Mouse (Mus musculus) forebrain, embryonic 14.5 days (tissue): ENCODE measurements around the gene Zfp13. TPM values are rescaled to one million over a fixed set of nuclear protein-coding genes. Genes with fewer than 3 reads are reported as not detected.

Experiments
- ATAC-seq: fragments of 200-750 bp; cut with Nextera tagmentation; 2 replicates; pipeline ENCODE4 v1.8.0; 2017; ENCODE audit warnings: mild to moderate bottlenecking, moderate library complexity
- DNase-seq: peaks from one replicate; pipeline ENCODE4 v3.0.0-alpha.2; 2015; ENCODE audit warnings: low spot score
- H3K27ac ChIP-seq: fragments of 300-500 bp; sonication (generic); 2 replicates; pipeline ENCODE4 v1.5.1; 2014; ENCODE audit warnings: low read depth, mild to moderate bottlenecking, control low read depth, low read length, moderate library complexity
- H3K27me3 ChIP-seq: fragments of 300-500 bp; sonication (generic); replicated peaks from 2 replicates; pipeline ENCODE4 v1.6.1; 2014; ENCODE audit warnings: low read length, control low read depth, mixed read lengths; ENCODE audit not compliant: control insufficient read depth, insufficient read depth
- H3K36me3 ChIP-seq: fragments of 300-500 bp; sonication (generic); 2 replicates; pipeline ENCODE4 v1.6.1; 2014; ENCODE audit warnings: low read length, control low read depth; ENCODE audit not compliant: control insufficient read depth, insufficient read depth
- H3K4me1 ChIP-seq: fragments of 300-500 bp; sonication (generic); 2 replicates; pipeline ENCODE4 v1.6.1; 2014; ENCODE audit warnings: antibody characterized with exemption, low read length, control low read depth; ENCODE audit not compliant: control insufficient read depth, insufficient read depth
- H3K4me2 ChIP-seq: fragments of 300-500 bp; sonication (generic); 2 replicates; pipeline ENCODE4 v1.6.1; 2014; ENCODE audit warnings: mild to moderate bottlenecking, control low read depth, low read length
- H3K4me3 ChIP-seq: fragments of 300-500 bp; sonication (generic); 2 replicates; pipeline ENCODE4 v1.5.1; 2014; ENCODE audit warnings: low read depth, low read length, control low read depth
- H3K9ac ChIP-seq: fragments of 300-500 bp; sonication (generic); 2 replicates; pipeline ENCODE4 v1.6.1; 2014; ENCODE audit warnings: mild to moderate bottlenecking, low read length, control low read depth, moderate library complexity
- H3K9me3 ChIP-seq: fragments of 300-500 bp; sonication (generic); replicated peaks from 2 replicates; pipeline ENCODE4 v1.6.1; 2016; ENCODE audit warnings: low read length, control low read depth, mixed read lengths; ENCODE audit not compliant: control insufficient read depth
- WGBS: fragments of 180-500 bp; shearing (Covaris S2); extraction: QIAGEN DNeasy Blood & Tissue Kit; methylation state at CpG from one replicate; pipeline ENCODE4 v1.1.7; 2014; 5-methylcytosine and 5-hydroxymethylcytosine counted together
- polyA plus RNA-seq: library from polyadenylated mRNA; unstranded; fragments of >200 nt; fragmentation: Nextera tagmentation; extraction: Ambion mirVana; gene quantifications from 2 replicates; pipeline ENCODE4 v1.2.1, GENCODE M21; 2014

Zfp13 gene
- polyA plus RNA-seq, 1 experiment from 2014 or later, result 24.1 TPM

DNA sequence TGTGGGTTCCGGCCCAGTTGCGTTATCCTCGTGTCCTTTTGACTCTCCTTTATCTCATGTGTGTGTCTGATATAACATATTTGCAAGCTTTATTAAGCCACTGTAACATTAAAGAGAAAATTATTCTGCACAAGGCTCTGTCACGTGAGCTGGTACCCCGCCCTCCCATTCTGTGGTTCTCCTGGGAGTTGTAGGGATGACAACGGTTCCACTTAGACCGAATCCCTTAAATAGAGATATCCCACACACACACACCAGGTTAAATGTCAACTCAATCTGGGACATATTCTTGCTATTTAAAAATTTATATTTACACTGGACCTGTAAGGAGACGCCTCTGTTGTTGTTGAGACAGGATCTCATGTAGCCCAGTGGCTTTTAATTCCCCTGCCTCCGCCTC, 49.8 kb downstream of the Zfp13 start:
- peak; percentile 56 for DNase-seq
- WGBS, result 3% methylated on average over 9 of the region's 9 CpGs
- Histone ChIP-seq H3K4me2 (peak overlapping the region; percentile 74), H3K9me3 (no peaks in the 10 kb centered on the region), H3K27me3 (no peaks in the 10 kb centered on the region), H3K9ac (peak overlapping the region; percentile 51), H3K4me3 (peak overlapping the region; percentile 60), H3K4me1 (peaks cover 4% of the 10 kb centered on the region; the same call in 1 of the 2 replicates), H3K27ac (no peak overlapping the region), H3K36me3 (0 out of 2 replicates have a peak, but pooled peaks cover under 1% of the 10 kb centered on the region)
- ATAC-seq, result no peak; the same call in 1 of the 2 replicates

DNA sequence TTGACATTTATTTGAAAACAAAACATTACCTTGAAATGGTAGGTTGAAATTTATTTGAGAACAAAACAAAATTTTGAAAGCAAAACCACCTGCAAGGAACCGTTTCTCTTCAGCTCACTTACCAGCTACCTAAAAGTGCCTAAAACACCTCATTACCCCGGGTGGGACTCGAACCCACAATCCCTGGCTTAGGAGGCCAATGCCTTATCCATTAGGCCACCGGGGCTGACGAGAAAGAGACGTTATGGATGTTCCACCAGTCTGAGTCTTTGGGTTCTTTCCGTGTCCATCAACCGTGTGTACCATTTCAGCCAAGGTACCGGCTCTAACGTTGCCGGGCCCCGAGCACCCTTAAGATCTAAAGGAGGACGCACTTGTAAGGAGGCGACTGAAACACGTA, 50.7 kb downstream of the Zfp13 start:
- H3K9ac ChIP-seq, result peak overlapping the region; percentile 51
- no peak overlapping the region for H3K27ac ChIP-seq

DNA sequence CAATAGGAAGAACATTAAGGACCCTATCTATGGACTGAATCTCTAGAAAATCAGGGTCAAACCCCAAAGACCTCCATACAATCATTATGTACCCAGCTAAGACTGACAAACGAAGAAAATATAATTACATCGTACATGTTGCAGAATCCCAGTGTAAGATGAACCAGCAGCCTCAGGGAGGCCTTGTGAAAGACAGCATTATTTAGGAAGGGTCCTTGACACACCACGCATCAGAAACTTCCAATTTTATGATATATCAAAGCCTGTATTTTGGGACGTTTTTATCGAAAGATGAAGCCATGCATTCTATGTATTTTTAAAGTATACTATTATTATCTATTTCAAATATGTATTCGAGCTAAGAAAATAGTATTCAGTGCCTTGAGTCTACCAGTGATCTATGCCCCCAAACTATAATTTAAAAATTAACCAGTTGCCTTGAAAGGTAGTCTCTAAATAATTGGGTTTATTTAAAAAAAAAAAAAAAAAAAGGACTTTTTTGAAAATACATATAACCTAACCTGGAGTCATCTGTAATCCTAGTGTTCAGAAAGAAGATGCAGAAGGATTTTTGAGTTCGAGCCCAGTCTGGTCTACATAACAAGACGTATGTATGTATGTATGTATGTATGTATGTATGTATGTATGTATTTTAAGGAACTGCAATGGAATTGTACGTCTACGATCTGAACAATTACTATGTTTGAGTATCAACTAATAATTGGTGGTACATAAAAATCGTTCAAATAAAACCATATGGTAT, 51.4 kb downstream of the Zfp13 start:
- no peak overlapping the region for H3K9ac ChIP-seq
- no peaks in the 10 kb centered on the region for H3K9me3 ChIP-seq
- no peak overlapping the region for H3K27ac ChIP-seq
- ATAC-seq, result no peak
- no peak for DNase-seq
- no peak overlapping the region for H3K4me3 ChIP-seq
- no peaks in the 10 kb centered on the region for H3K27me3 ChIP-seq
- 54% methylated on average over 11 of the region's 11 CpGs for WGBS
- 0 out of 2 replicates have a peak overlapping the region, but pooled peaks have one; percentile 74 for H3K4me2 ChIP-seq
- H3K36me3 ChIP-seq, result no peaks in the 10 kb centered on the region
- H3K4me1 ChIP-seq, result peaks cover 4% of the 10 kb centered on the region; the same call in 1 of the 2 replicates

More for the DNA sequence above, 50.7 kb downstream of the Zfp13 start:
- peak overlapping the region; percentile 74 for H3K4me2 ChIP-seq
- no peaks in the 10 kb centered on the region for H3K36me3 ChIP-seq
- H3K4me1 ChIP-seq, result peaks cover 4% of the 10 kb centered on the region; the same call in 1 of the 2 replicates
- H3K4me3 ChIP-seq, result peak overlapping the region; percentile 60
- peak; percentile 19; the same call in 1 of the 2 replicates for ATAC-seq
- DNase-seq, result peak; percentile 91
- no peaks in the 10 kb centered on the region for H3K27me3 ChIP-seq
- H3K9me3 ChIP-seq, result no peaks in the 10 kb centered on the region
- 2% methylated on average over 15 of the region's 15 CpGs for WGBS

DNA sequence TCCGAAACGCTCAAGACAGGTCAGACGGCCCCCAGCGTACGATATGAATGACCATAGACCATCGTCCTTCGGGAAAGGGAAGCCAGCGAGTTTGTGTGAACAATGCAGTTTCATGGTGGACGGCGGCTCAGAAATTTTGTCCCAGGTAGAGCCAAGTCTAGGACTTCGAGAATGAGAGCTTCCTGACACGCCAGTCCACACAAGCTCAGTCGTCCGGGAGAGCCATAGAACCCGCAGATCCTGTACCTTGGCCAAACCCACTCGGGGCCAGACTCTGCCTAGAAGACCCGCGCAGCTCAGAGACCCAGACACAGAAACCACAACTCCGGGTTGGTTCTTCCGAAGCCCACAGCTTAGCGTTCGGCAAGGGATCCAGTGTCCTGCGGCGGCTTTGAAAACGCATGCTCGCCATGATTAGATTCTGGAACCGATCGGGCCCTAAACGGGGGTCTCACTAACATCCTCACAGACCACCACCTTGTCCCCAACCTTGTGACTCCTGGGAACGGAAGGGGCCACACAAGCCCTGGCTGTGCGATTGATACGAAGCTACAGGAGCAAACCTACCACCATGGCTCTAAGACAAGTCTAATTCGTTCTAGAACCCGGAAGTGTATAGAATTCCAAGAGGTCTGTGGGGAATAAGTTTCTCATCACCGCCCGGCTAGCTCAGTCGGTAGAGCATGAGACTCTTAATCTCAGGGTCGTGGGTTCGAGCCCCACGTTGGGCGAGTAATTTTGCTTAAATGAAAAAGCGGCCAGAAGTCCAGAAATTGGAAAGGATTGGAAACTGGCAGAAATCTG, 52.4 kb downstream of the Zfp13 start:
- Histone ChIP-seq H3K4me3 (peak overlapping the region; percentile 56), H3K27me3 (0 out of 2 replicates have a peak, but pooled peaks cover under 1% of the 10 kb centered on the region), H3K9ac (peak overlapping the region; percentile 53), H3K36me3 (no peaks in the 10 kb centered on the region), H3K27ac (0 out of 2 replicates have a peak overlapping the region, but pooled peaks have one; percentile 27), H3K4me2 (peak overlapping the region; percentile 56), H3K9me3 (no peaks in the 10 kb centered on the region), H3K4me1 (peaks cover 4% of the 10 kb centered on the region; the same call in 1 of the 2 replicates)
- ATAC-seq (peak; percentile 32), DNase-seq (peak; percentile 92)
- WGBS, result under 1% methylated on average over 42 of the region's 42 CpGs

DNA sequence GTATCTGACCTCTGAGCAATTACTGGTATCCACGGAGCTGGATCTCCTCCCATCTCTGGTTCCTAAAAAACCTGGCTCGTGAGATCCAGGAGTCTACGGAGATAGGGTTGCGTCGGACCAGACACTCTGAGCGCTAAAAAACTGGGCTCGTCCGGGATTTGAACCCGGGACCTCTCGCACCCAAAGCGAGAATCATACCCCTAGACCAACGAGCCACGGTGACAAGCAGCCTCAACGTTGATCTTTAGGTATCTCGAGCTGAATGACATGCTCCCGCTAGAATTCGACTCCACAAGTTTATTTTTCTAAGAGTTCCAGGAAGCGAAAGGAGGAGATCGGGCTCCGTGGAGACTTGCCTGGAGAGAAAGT, 53.0 kb downstream of the Zfp13 start:
- Histone ChIP-seq H3K9me3 (no peaks in the 10 kb centered on the region), H3K36me3 (no peaks in the 10 kb centered on the region), H3K4me2 (peak overlapping the region; percentile 56), H3K4me1 (peaks cover 4% of the 10 kb centered on the region; the same call in 1 of the 2 replicates), H3K4me3 (peak overlapping the region; percentile 56), H3K9ac (peak overlapping the region; percentile 53), H3K27ac (no peak overlapping the region), H3K27me3 (0 out of 2 replicates have a peak, but pooled peaks cover 3% of the 10 kb centered on the region)
- ATAC-seq, result peak; percentile 32; the same call in 1 of the 2 replicates
- WGBS, result 1% methylated on average over 20 of the region's 20 CpGs
- DNase-seq, result peak; percentile 86

DNA sequence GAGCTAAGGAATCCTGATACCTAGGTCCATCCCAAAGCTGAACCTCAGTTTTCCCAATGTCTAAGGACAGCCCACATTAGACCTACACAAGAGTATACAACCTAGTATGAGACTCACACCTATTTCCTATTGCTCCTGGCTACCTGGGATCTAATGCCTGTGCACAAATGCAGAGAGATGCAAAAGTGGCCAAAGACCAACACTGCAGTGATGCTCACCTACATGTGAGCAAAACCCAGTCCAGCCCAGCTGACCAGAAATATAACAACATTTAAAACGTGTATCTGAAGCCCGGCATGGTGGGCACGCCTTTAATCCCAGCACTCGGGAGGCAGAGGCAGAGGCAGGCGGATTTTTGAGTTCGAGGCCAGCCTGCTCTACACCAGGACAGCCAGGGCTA, 53.4 kb downstream of the Zfp13 start:
- ATAC-seq, result no peak
- Histone ChIP-seq H3K4me3 (peak overlapping the region; percentile 56; the same call in 1 of the 2 replicates), H3K4me1 (no peaks in the 10 kb centered on the region), H3K4me2 (peak overlapping the region; percentile 56; the same call in 1 of the 2 replicates), H3K9ac (no peak overlapping the region), H3K27me3 (0 out of 2 replicates have a peak, but pooled peaks cover 3% of the 10 kb centered on the region), H3K27ac (no peak overlapping the region), H3K9me3 (no peaks in the 10 kb centered on the region), H3K36me3 (no peaks in the 10 kb centered on the region)
- WGBS, result 11% methylated on average over 6 of the region's 6 CpGs
- DNase-seq, result no peak

DNA sequence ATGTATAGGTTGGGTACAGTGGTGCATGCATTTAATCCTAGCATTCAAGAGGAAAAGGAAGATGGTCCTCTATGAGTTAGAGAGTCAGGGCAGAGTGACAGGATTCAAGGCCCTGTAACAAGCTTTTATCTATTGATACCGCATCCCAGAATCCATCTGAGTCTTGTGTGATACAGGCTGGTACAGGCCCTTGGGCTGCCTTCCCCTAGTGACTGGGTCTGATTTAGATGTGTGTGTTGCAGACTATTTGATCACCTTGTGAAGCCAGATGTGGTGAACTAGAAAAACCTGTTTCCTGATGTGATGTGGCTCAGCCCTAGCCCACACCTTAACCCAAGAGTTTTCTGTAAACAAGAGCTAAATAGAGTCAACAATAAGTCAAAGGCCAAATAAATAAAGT, 54.5 kb downstream of the Zfp13 start:
- 93% methylated on average over 1 of the region's 1 CpGs for WGBS
- no peak for ATAC-seq
- Histone ChIP-seq H3K9ac (no peak overlapping the region), H3K36me3 (no peaks in the 10 kb centered on the region), H3K4me1 (no peaks in the 10 kb centered on the region), H3K9me3 (no peaks in the 10 kb centered on the region), H3K4me2 (no peak overlapping the region), H3K4me3 (no peak overlapping the region), H3K27me3 (0 out of 2 replicates have a peak, but pooled peaks cover 3% of the 10 kb centered on the region), H3K27ac (no peak overlapping the region)
- DNase-seq, result no peak

DNA sequence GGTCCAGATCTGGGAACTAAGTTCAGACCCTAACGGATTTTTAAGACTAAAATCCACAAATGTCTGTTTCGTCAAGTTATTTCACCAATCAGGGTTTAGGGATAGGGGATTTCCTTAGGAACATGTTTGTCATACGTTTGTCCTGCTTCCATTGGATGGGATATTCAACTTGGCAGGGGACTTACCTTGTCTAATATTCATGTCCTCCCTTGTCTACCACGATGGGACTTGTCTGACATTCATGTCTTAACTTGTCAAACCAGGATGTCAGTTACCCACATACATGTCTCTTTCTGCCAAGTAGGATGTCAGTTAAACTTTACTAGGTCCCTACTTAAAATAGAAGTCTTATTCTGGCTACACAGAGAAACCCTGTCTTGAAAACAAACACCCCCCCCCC, 55.3 kb downstream of the Zfp13 start:
- Histone ChIP-seq H3K27ac (no peak overlapping the region), H3K27me3 (peaks cover 7% of the 10 kb centered on the region; the same call in 1 of the 2 replicates), H3K4me3 (no peak overlapping the region), H3K9me3 (no peaks in the 10 kb centered on the region), H3K9ac (no peak overlapping the region), H3K4me2 (no peak overlapping the region), H3K4me1 (no peaks in the 10 kb centered on the region), H3K36me3 (no peaks in the 10 kb centered on the region)
- 82% methylated on average over 4 of the region's 4 CpGs for WGBS
- ATAC-seq (no peak), DNase-seq (no peak)
